Mouse (Mus musculus) lung, adult 2 months (tissue): ENCODE data around the gene Mapk14.

Experiments used
- CTCF ChIP-seq: fragments of 200-500 bp; IDR thresholded peaks from 2 replicates; pipeline ENCODE4 v1.5.1; 2011; ENCODE audit warnings: mild to moderate bottlenecking, low read length, control low read depth; ENCODE audit not compliant: insufficient read depth
- POLR2A ChIP-seq: fragments of 200-500 bp; IDR thresholded peaks from 2 replicates; pipeline ENCODE4 v1.6.1; 2011; ENCODE audit warnings: low read depth, mild to moderate bottlenecking, control low read depth, low read length, borderline replicate concordance; ENCODE audit errors: extremely low read depth

DNA sequence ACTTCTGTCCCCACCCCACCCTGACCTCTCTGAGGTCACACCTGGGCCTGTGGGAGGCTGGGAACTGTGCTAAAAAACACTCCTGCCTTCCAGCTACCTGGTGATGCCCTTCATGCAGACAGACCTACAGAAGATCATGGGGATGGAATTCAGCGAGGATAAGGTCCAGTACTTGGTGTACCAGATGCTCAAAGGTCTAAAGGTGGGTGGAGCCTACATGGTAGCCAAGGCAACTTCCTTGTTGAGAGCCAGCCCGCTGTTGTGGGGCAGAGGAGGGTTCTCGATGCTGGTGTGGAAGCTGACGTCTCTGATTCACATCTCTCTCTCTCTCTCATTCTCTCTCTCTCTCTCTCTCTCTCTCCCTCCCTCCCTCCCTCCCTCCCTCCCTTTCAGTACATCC lies 84.0 kb downstream of the Mapk14 start:
- TF ChIP-seq POLR2A = no peak
- no peak for TF ChIP-seq CTCF
